Mouse (Mus musculus): ENCODE results near the gene Ddn.

Ddn gene

GRCm38 (mm10) chr15:98796803-98797595 is 12.3 kb downstream of the Ddn start:
- no peak for DNase-seq (ENCODE audit: low read depth)

GRCm38 (mm10) chr15:98793141-98793698 is 16.1 kb downstream of the Ddn start:
- no peak for DNase-seq (ENCODE audit: low read depth)

- peak; percentile 45 for DNase-seq (ENCODE audit: low read depth)
Observed at GRCm38 (mm10) chr15:98792233-98793020, 16.9 kb downstream of the Ddn start.

GRCm38 (mm10) chr15:98791771-98792170 is 17.5 kb downstream of the Ddn start:
- peak; percentile 40 for DNase-seq (ENCODE audit: low read depth)

- no peak for DNase-seq (ENCODE audit: low read depth)
Observed at GRCm38 (mm10) chr15:98791221-98791620, 18.1 kb downstream of the Ddn start.

- DNase-seq (ENCODE audit: low read depth): peak; percentile 44
Observed at GRCm38 (mm10) chr15:98790761-98791160, 18.5 kb downstream of the Ddn start.

GRCm38 (mm10) chr15:98789661-98790535 is 19.4 kb downstream of the Ddn start, which contains the start of gene Wnt1:
Gene Wnt1 (plus strand): TSS chr15:98789857.
- DNase-seq (ENCODE audit: low read depth): peak; percentile 76

GRCm38 (mm10) chr15:98788972-98789660 is 20.2 kb downstream of the Ddn start:
- no peak for DNase-seq (ENCODE audit: low read depth)

GRCm38 (mm10) chr15:98787930-98788329 is 21.4 kb downstream of the Ddn start:
- DNase-seq (ENCODE audit: low read depth): no peak

- DNase-seq (ENCODE audit: low read depth): peak; percentile 55
Observed at GRCm38 (mm10) chr15:98785744-98786143, 23.5 kb downstream of the Ddn start.

GRCm38 (mm10) chr15:98781166-98781565 is 28.1 kb downstream of the Ddn start:
- no peak for DNase-seq (ENCODE audit: low read depth)

GRCm38 (mm10) chr15:98780573-98780972 is 28.7 kb downstream of the Ddn start:
- no peak for DNase-seq (ENCODE audit: low read depth)

- no peak for DNase-seq (ENCODE audit: low read depth)
Observed at GRCm38 (mm10) chr15:98780075-98780474, 29.2 kb downstream of the Ddn start.

- DNase-seq (ENCODE audit: low read depth): no peak
Observed at GRCm38 (mm10) chr15:98778806-98779205, 30.5 kb downstream of the Ddn start.

GRCm38 (mm10) chr15:98778191-98778770 is 31.0 kb downstream of the Ddn start:
- DNase-seq (ENCODE audit: low read depth): no peak

GRCm38 (mm10) chr15:98777762-98778161 is 31.5 kb downstream of the Ddn start, which contains the start of gene Wnt10b:
Gene Wnt10b (minus strand): TSS chr15:98778150.
- peak; percentile 46 for DNase-seq (ENCODE audit: low read depth)

GRCm38 (mm10) chr15:98777005-98777616 is 32.2 kb downstream of the Ddn start:
- DNase-seq (ENCODE audit: low read depth): peak; percentile 37

- peak; percentile 69 for DNase-seq (ENCODE audit: low read depth)
Observed at GRCm38 (mm10) chr15:98776280-98777004, 32.8 kb downstream of the Ddn start.

- no peak for DNase-seq (ENCODE audit: low read depth)
Observed at GRCm38 (mm10) chr15:98775533-98775932, 33.8 kb downstream of the Ddn start.

- no peak for DNase-seq (ENCODE audit: low read depth)
Observed at GRCm38 (mm10) chr15:98774096-98774495, 35.2 kb downstream of the Ddn start.

Data from naive thymus-derived CD4-positive, alpha-beta T cell, adult 2 months (primary cell).